Mouse (Mus musculus) heart, embryonic 11.5 days (tissue): Measurements from ENCODE around the gene Ecsit. TPM values are rescaled to one million over a fixed set of nuclear protein-coding genes. Genes with fewer than 3 reads are reported as not detected.

Experiments used
- ATAC-seq: fragments of 200-750 bp; cut with Nextera tagmentation; replicated peaks from 2 replicates; pipeline ENCODE4 v1.8.0; 2017; ENCODE audit warnings: moderate library complexity; ENCODE audit not compliant: insufficient number of reproducible peaks, low FRiP score, low TSS enrichment
- H3K27ac ChIP-seq: fragments of 300-500 bp; sonication (generic); 2 replicates; pipeline ENCODE4 v1.5.1; 2014; ENCODE audit warnings: mild to moderate bottlenecking, low read depth, low read length
- H3K27me3 ChIP-seq: fragments of 300-500 bp; sonication (generic); 2 replicates; pipeline ENCODE4 v1.6.1; 2014; ENCODE audit warnings: mild to moderate bottlenecking, low read length, mixed read lengths; ENCODE audit not compliant: control insufficient read depth, insufficient read depth
- H3K36me3 ChIP-seq: fragments of 300-500 bp; sonication (generic); 2 replicates; pipeline ENCODE4 v1.6.1; 2014; ENCODE audit warnings: mild to moderate bottlenecking, low read length, moderate library complexity, mixed read lengths; ENCODE audit not compliant: control insufficient read depth, insufficient read depth
- H3K4me1 ChIP-seq: fragments of 300-500 bp; sonication (generic); 2 replicates; pipeline ENCODE4 v1.6.1; 2014; ENCODE audit warnings: low read length; ENCODE audit not compliant: control insufficient read depth, insufficient read depth
- H3K4me2 ChIP-seq: fragments of 300-500 bp; sonication (generic); 2 replicates; pipeline ENCODE4 v1.6.1; 2014; ENCODE audit warnings: mild to moderate bottlenecking, moderate library complexity
- H3K4me3 ChIP-seq: fragments of 300-500 bp; sonication (generic); 2 replicates; pipeline ENCODE4 v1.5.1; 2014; ENCODE audit warnings: low read depth, low read length
- H3K9ac ChIP-seq: fragments of 300-500 bp; sonication (generic); 2 replicates; pipeline ENCODE4 v1.6.1; 2014; ENCODE audit warnings: mild to moderate bottlenecking, low read depth, low read length, moderate library complexity
- H3K9me3 ChIP-seq: fragments of 300-500 bp; sonication (generic); replicated peaks from 2 replicates; pipeline ENCODE4 v1.6.1; 2016; ENCODE audit warnings: low read length; ENCODE audit not compliant: control insufficient read depth
- WGBS: fragments of 180-500 bp; shearing (Covaris S2); extraction: QIAGEN DNeasy Blood & Tissue Kit; methylation state at CpG from one replicate; pipeline ENCODE4 v1.1.7; 2014; ENCODE audit not compliant: insufficient replicate concordance; 5-methylcytosine and 5-hydroxymethylcytosine counted together
- microRNA-seq: library from miRNA; unstranded; fragments of <30 nt; microRNA quantifications from one replicate; pipeline ENCODE4, GENCODE M21; 2016; ENCODE audit warnings: borderline number of aligned reads
- polyA plus RNA-seq: library from polyadenylated mRNA; unstranded; fragments of >200 nt; fragmentation: Nextera tagmentation; extraction: Ambion mirVana; gene quantifications from 2 replicates; pipeline ENCODE4 v1.2.1, GENCODE M21; 2014

The Ecsit gene
- polyA plus RNA-seq, 1 experiment from 2014 or later, result 48.4 TPM

DNA sequence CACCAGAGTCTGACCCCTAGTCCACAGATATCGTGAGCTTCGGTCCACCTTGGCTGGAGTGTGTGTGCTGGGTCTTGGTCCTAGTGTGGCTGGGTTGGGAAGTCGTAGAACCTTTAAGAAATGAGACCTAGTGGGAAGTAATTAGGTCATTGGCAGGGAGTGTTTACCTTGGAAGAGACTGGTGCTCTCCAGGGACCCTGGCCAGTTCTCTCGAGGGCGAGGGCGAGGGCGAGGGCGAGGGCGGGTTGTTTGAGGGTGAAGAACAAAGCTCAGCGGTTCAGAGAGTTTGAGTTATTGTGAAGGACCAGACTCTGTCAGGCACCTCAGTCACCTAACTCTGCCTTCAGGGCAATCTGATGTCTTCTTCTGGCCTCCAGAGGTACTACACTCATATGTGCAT, 47.4 kb downstream of the Ecsit start:
- ATAC-seq, result no peak
- H3K27ac ChIP-seq, result no peak overlapping the region

DNA sequence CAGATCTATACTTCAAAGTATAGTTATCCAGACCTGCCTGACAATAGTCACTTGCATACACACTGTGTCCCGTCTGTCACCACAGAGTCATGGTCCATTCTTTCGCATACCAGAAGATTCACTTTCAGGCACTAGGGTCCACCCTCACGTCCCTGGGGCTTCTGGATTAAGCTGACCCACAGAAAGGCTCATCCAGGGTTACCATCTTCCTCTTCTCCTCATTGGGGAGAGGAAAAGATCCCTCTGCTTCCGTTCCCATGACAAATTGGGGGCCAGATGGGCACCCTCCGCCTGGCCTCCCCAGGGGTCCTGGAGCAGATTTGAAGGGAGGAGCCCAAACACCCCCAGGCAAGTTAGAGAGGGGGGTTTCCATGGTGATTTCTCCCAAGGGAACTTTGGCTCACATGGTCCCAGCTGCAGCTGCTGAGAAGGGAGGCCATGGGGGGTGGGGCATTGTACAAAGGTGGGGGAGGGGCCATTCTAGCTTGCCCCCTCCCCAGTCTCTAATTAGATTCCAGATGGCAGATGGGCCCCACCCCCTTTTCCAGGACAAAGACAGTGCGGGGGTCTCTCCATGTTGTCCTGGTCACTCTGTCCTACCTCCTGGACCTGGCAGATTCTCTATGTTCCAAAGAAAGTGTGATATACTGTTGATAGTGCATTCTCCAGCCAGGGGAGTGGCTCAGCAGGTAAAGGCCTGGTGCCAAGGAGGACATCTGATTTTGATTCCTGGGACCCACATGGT, 49.8 kb downstream of the Ecsit start:
- Histone ChIP-seq H3K9me3 (no peaks in the 10 kb centered on the region), H3K4me3 (no peak overlapping the region), H3K4me1 (no peaks in the 10 kb centered on the region), H3K9ac (no peak overlapping the region), H3K27ac (no peak overlapping the region), H3K4me2 (no peak overlapping the region), H3K36me3 (no peaks in the 10 kb centered on the region), H3K27me3 (no peaks in the 10 kb centered on the region)
- WGBS, result 49% methylated on average over 6 of the region's 6 CpGs
- ATAC-seq, result no peak

More for the DNA sequence above, 47.4 kb downstream of the Ecsit start:
- H3K27me3 ChIP-seq, result no peaks in the 10 kb centered on the region
- H3K9me3 ChIP-seq, result no peaks in the 10 kb centered on the region
- WGBS, result 75% methylated on average over 10 of the region's 10 CpGs
- H3K36me3 ChIP-seq, result no peaks in the 10 kb centered on the region
- H3K9ac ChIP-seq, result no peak overlapping the region
- H3K4me3 ChIP-seq, result no peak overlapping the region
- no peak overlapping the region for H3K4me2 ChIP-seq
- H3K4me1 ChIP-seq, result no peaks in the 10 kb centered on the region

DNA sequence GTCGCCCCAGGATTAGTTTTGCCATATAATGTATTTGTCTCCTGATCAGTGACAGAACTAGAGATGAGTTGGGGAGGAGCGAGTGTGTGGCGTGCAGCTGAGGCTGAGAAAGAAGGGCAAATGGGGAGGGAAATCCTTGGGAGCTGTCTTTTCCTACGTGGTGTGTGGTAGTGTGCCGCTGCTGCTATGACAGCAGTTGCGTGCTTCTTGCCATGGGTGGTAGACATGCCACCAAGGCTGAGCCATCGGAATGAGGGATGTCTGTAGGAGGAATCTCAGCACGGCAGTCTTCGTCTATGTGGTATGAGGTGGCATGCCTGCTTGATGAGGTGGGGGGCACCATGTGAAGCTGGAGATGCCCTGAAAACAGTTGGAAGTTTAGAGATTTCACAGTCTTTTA, 54.9 kb downstream of the Ecsit start:
- no peaks in the 10 kb centered on the region for H3K9me3 ChIP-seq
- H3K4me1 ChIP-seq, result no peaks in the 10 kb centered on the region
- no peak overlapping the region for H3K27ac ChIP-seq
- no peak overlapping the region for H3K4me3 ChIP-seq
- 89% methylated on average over 9 of the region's 9 CpGs for WGBS
- no peak overlapping the region for H3K9ac ChIP-seq
- no peaks in the 10 kb centered on the region for H3K36me3 ChIP-seq
- no peak overlapping the region for H3K4me2 ChIP-seq
- H3K27me3 ChIP-seq, result no peaks in the 10 kb centered on the region
- ATAC-seq, result no peak

DNA sequence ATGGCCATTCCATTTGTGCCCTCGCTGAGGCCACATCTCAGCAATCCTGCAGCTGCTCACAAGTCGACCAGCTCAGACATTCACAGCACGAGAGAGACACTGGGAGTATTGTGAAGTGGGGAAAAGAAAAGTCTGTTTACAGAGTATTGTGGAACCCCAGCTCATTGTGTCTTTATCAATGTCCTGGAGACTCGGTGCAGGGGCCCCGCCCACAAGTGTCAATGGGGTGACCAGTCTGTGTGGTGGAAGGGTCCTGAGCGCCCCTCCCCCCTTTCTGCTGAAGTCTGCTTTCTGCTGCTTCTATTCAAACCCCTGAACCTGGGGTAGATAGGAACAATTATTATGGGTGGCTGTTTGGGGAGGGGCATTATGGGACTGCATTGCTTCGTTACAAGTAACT, 56.8 kb downstream of the Ecsit start:
- H3K4me2 ChIP-seq, result no peak overlapping the region
- no peaks in the 10 kb centered on the region for H3K9me3 ChIP-seq
- H3K9ac ChIP-seq, result no peak overlapping the region
- no peak for ATAC-seq
- no peaks in the 10 kb centered on the region for H3K27me3 ChIP-seq
- WGBS, result 41% methylated on average over 7 of the region's 7 CpGs
- H3K36me3 ChIP-seq, result no peaks in the 10 kb centered on the region
- no peaks in the 10 kb centered on the region for H3K4me1 ChIP-seq
- H3K27ac ChIP-seq, result no peak overlapping the region
- H3K4me3 ChIP-seq, result no peak overlapping the region

DNA sequence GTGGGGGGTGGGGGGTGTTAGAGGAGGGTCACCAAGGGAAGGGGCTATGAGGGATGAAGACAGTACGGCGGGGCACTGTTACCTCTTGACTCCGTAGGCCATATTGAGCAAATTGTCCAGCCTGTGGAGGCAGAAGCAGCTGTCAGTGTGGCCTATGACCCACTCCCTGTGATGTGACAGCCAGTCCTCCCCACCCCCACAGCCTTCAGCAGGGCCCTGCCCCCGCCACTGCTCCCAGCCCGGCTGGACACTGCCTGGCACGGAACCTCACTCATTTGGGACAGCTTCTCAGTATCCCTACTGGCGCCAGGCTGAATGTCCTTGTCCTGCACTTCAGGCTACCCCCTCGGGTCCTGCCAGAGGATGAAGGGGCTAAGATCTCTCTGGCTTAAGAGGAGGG, 60.6 kb downstream of the Ecsit start:
- Histone ChIP-seq H3K4me2 (no peak overlapping the region), H3K4me3 (no peak overlapping the region), H3K9ac (no peak overlapping the region), H3K9me3 (no peaks in the 10 kb centered on the region), H3K4me1 (no peaks in the 10 kb centered on the region), H3K27me3 (no peaks in the 10 kb centered on the region), H3K27ac (no peak overlapping the region), H3K36me3 (no peaks in the 10 kb centered on the region)
- 56% methylated on average over 8 of the region's 8 CpGs for WGBS
- no peak for ATAC-seq

Small RNA genes within 50 kb of the gene (microRNA-seq; reads per million reads assigned to microRNA genes)
- gene Mir7084, result 0.41 reads per million

Other genes starting within 250 kb of the Ecsit start
- gene Angptl8, start 249.9 kb downstream of the Ecsit start, polyA plus RNA-seq, result 1.1 and 1.9 TPM in 2 replicates
- 43.9 and 50.1 TPM in 2 replicates for gene Dock6, start 232.8 kb downstream of the Ecsit start, polyA plus RNA-seq
- gene Rab3d, start 167.2 kb downstream of the Ecsit start, polyA plus RNA-seq, result 5.6 and 6.4 TPM in 2 replicates
- gene Ccdc159, start 158.0 kb downstream of the Ecsit start, polyA plus RNA-seq, result 2.3 and 3.3 TPM in 2 replicates
- gene Tmem205, start 157.9 kb downstream of the Ecsit start, polyA plus RNA-seq, result 39.0 and 45.1 TPM in 2 replicates
- 5.3 and 5.5 TPM in 2 replicates for gene Plppr2, start 148.4 kb downstream of the Ecsit start, polyA plus RNA-seq
- 9.0 and 13.1 TPM in 2 replicates for gene Swsap1, start 129.7 kb downstream of the Ecsit start, polyA plus RNA-seq
- gene Epor, start 121.9 kb downstream of the Ecsit start, polyA plus RNA-seq, result 15.4 and 22.8 TPM in 2 replicates
- gene Rgl3, start 96.0 kb downstream of the Ecsit start, polyA plus RNA-seq, result 0.74 and 1.1 TPM in 2 replicates
- not detected in 2 replicates for gene Ccdc151, start 82.8 kb downstream of the Ecsit start, polyA plus RNA-seq
- 72.2 and 77.8 TPM in 2 replicates for gene Prkcsh, start 82.6 kb downstream of the Ecsit start, polyA plus RNA-seq
- 0.27 and 0.37 TPM in 2 replicates for gene Elavl3, start 33.4 kb downstream of the Ecsit start, polyA plus RNA-seq
- not detected in 2 replicates for gene Gm49318, start 14.2 kb downstream of the Ecsit start, polyA plus RNA-seq
- 5.5 and 6.7 TPM in 2 replicates for gene Zfp653, start 14.1 kb downstream of the Ecsit start, polyA plus RNA-seq
- gene Cnn1, start 13.8 kb upstream of the Ecsit start, polyA plus RNA-seq, result 388 and 445 TPM in 2 replicates
- gene Elof1, start 31.7 kb upstream of the Ecsit start, polyA plus RNA-seq, result 132 and 134 TPM in 2 replicates
- gene Acp5, start 50.3 kb upstream of the Ecsit start, polyA plus RNA-seq, result 51.6 and 68.9 TPM in 2 replicates
- gene Pigyl, start 71.4 kb upstream of the Ecsit start, polyA plus RNA-seq, result 47.0 and 47.8 TPM in 2 replicates
- gene Zfp872, start 102.7 kb upstream of the Ecsit start, polyA plus RNA-seq, result 0.04 and 0.10 TPM in 2 replicates
- 19.0 and 20.0 TPM in 2 replicates for gene Zfp809, start 140.3 kb upstream of the Ecsit start, polyA plus RNA-seq
- 3.1 and 5.6 TPM in 2 replicates for gene Zfp599, start 174.5 kb upstream of the Ecsit start, polyA plus RNA-seq
- gene Zfp810, start 222.2 kb upstream of the Ecsit start, polyA plus RNA-seq, result 12.9 and 15.7 TPM in 2 replicates